ENCODE assay signal across 8 mouse cellular contexts in genomic region chr16:93883423-93884085, GRCm38 (mm10). TPM values are rescaled to one million over a fixed set of nuclear protein-coding genes. Genes with fewer than 3 reads are reported as not detected.
DNase-seq lines count a peak whose midpoint lies in the region; ATAC-seq lines count a peak whose summit lies in the region.

Gene Chaf1b (plus strand): TSS chr16:93883901.

- H3K9me3 ChIP-seq in intestine, embryonic 14.5 days (ENCODE audit: control insufficient read depth, low read length), result no peaks in the 10 kb centered on the region

- H3K27me3 ChIP-seq in intestine, embryonic 14.5 days (replicated peaks; ENCODE audit: control insufficient read depth, insufficient read depth, low read length), result no peaks in the 10 kb centered on the region

- 0 out of 2 replicates have a peak within 1 kb of the TSS, but pooled peaks have one; percentile 38 for H3K27ac ChIP-seq in intestine, embryonic 14.5 days (ENCODE audit: low read depth)

- peak; percentile 94 for ATAC-seq in intestine, embryonic 14.5 days (replicated peaks; ENCODE audit: low FRiP score, low TSS enrichment, low read depth)

- WGBS in intestine, embryonic 14.5 days, result 0% methylated on average over 54 of the region's 54 CpGs

- H3K36me3 ChIP-seq in intestine, embryonic 14.5 days (ENCODE audit: control insufficient read depth, insufficient read depth, low read length), result peaks cover 15% of the 10 kb centered on the region

- H3K9ac ChIP-seq in intestine, embryonic 14.5 days (ENCODE audit: low read length), result peak within 1 kb of the TSS; percentile 69

- H3K4me1 ChIP-seq in intestine, embryonic 14.5 days (replicated peaks; ENCODE audit: control insufficient read depth, insufficient read depth, low read length), result peaks cover 4% of the 10 kb centered on the region

- peak within 1 kb of the TSS; percentile 69 for H3K4me2 ChIP-seq in intestine, embryonic 14.5 days (ENCODE audit: low read length)

- DNase-seq in adrenal gland, adult 18-20 months (ENCODE audit: low spot score in 2 of 2), result peak; percentile 98
- DNase-seq in embryo, embryonic 11 days, result peak; percentile 99
- peak; percentile 94 for DNase-seq in gastrocnemius, postnatal 25 days
- DNase-seq in intestine, embryonic 14.5 days (ENCODE audit: low spot score), result peak; percentile 100
- peak; percentile 94 to 98 for DNase-seq in left cerebral cortex, postnatal 14 days (ENCODE audit: low spot score in 2 of 2)
- DNase-seq in mesoderm, embryonic 11.5 days (ENCODE audit: low read depth, low spot score), result peak; percentile 98
- DNase-seq in right cerebral cortex, postnatal 36 days (ENCODE audit: low spot score in 2 of 2), result peak; percentile 90 to 93
- peak; percentile 99 for DNase-seq in yolk sac, embryonic 10.5 days (ENCODE audit: low spot score)

- intact Hi-C loops in left cerebral cortex, postnatal 14 days (cut with DNase I), result no loop called here

- peak within 1 kb of the TSS; percentile 69 for H3K4me3 ChIP-seq in intestine, embryonic 14.5 days (ENCODE audit: low read depth, low read length)

RNA-seq across cellular contexts. Expression of gene Chaf1b, which starts in this region (rescaled TPM):
- 1 to 10 TPM; 1.5 to 2.1 TPM for total RNA-seq in adrenal gland, adult 18-20 months (2021)
- total RNA-seq in gastrocnemius, postnatal 25 days (2021), result under 1 TPM; 0.26 to 0.54 TPM
- polyA plus RNA-seq in intestine, embryonic 14.5 days (2014; fragmentation: Nextera tagmentation; extraction: Ambion mirVana), result 81.4 and 88.8 TPM in 2 replicates
- under 1 TPM; 0.90 to 0.97 TPM for total RNA-seq in left cerebral cortex, postnatal 14 days (2021)

Comparison
In these comparisons a context has a peak if more than half of its experiments do, and no peak if none do; other contexts are left out.
1. Peak in every context shown above with its lines: DNase-seq, ATAC-seq, H3K4me3 ChIP-seq and H3K27ac ChIP-seq.
2. Peak in DNase-seq in gastrocnemius, postnatal 25 days; RNA of the gene not detected or under 1 TPM.
3. Peak in DNase-seq in left cerebral cortex, postnatal 14 days; RNA of the gene not detected or under 1 TPM.